Mouse (Mus musculus) mouse embryonic stem cell (cell line): ENCODE measurements at regions not wholly inside any gene's neighbourhood (a gene's known extent, or its start where the extent isn't known, plus 50 kb on each side); places are given as distances from the start of the nearest gene placed in this dataset.

Experiments used
- in situ Hi-C, 2 experiments: fragments of 300-500 bp; cut with MboI; formaldehyde crosslinking; loops; 1 replicate in 1 of 2; 3 replicates in 1 of 2; pipeline ENCODE4 v1.14.3; 2019 to 2020; ENCODE audit warnings: low sequenced_read_pairs in 2 of 2, low pct_unique_long_range_greater_than_20kb in 1 of 2, mixed read lengths in 1 of 2; ENCODE audit not compliant: unreplicated experiment in 1 of 2

- in situ Hi-C loops = loop anchor here in 1 of 2 experiments (25.0 kb wide), 1 partner anchor 364 kb away; no protein-coding TSS in a partner anchor
Measured at GRCm38 (mm10) chr17:88273520-88273919, 167.0 kb upstream of the Foxn2 start.

- in situ Hi-C loops = loop anchor here in 1 of 2 experiments (25.0 kb wide), 1 partner anchor 363 kb away; no protein-coding TSS in a partner anchor
Measured at GRCm38 (mm10) chr17:88274003-88274698, 166.4 kb upstream of the Foxn2 start.

GRCm38 (mm10) chr17:88274720-88275433 is 165.6 kb upstream of the Foxn2 start:
- in situ Hi-C loops = loop anchor here in 1 of 2 experiments (25.0 kb wide), 1 partner anchor 362 kb away; no protein-coding TSS in a partner anchor

- in situ Hi-C loops = no loop called here
Measured at GRCm38 (mm10) chr17:88279656-88280055, 160.9 kb upstream of the Foxn2 start.

- in situ Hi-C loops = no loop called here
Measured at GRCm38 (mm10) chr17:88282711-88283110, 157.8 kb upstream of the Foxn2 start.

- in situ Hi-C loops = no loop called here
Measured at GRCm38 (mm10) chr17:88284477-88284876, 156.0 kb upstream of the Foxn2 start.

GRCm38 (mm10) chr17:88287861-88288260 is 152.7 kb upstream of the Foxn2 start:
- in situ Hi-C loops = no loop called here

GRCm38 (mm10) chr17:88297520-88297919 is 143.0 kb upstream of the Foxn2 start:
- in situ Hi-C loops = no loop called here

GRCm38 (mm10) chr17:88303991-88304390 is 136.5 kb upstream of the Foxn2 start:
- in situ Hi-C loops = loop anchor here in 1 of 2 experiments (10.0 kb wide), 1 partner anchor 49 kb away; no protein-coding TSS in a partner anchor

GRCm38 (mm10) chr17:88305165-88305564 is 135.3 kb upstream of the Foxn2 start:
- in situ Hi-C loops = loop anchor here (5.0 to 10.0 kb wide), 2 partner anchors 43 to 50 kb away; no protein-coding TSS in a partner anchor

GRCm38 (mm10) chr17:88306325-88306724 is 134.2 kb upstream of the Foxn2 start:
- in situ Hi-C loops = loop anchor here (5.0 to 10.0 kb wide), 2 partner anchors 44 to 52 kb away; no protein-coding TSS in a partner anchor

- in situ Hi-C loops = loop anchor here (5.0 to 10.0 kb wide), 2 partner anchors 45 to 52 kb away; no protein-coding TSS in a partner anchor
Measured at GRCm38 (mm10) chr17:88307082-88307481, 133.4 kb upstream of the Foxn2 start.

GRCm38 (mm10) chr17:88307826-88308225 is 132.7 kb upstream of the Foxn2 start:
- in situ Hi-C loops = loop anchor here (5.0 to 10.0 kb wide), 2 partner anchors 46 to 53 kb away; no protein-coding TSS in a partner anchor

GRCm38 (mm10) chr17:88312876-88313275 is 127.6 kb upstream of the Foxn2 start:
- in situ Hi-C loops = no loop called here

GRCm38 (mm10) chr17:88316213-88316967 is 124.1 kb upstream of the Foxn2 start:
- in situ Hi-C loops = no loop called here

GRCm38 (mm10) chr17:88317311-88317710 is 123.2 kb upstream of the Foxn2 start:
- in situ Hi-C loops = no loop called here

GRCm38 (mm10) chr17:88317806-88318205 is 122.7 kb upstream of the Foxn2 start:
- in situ Hi-C loops = no loop called here

- in situ Hi-C loops = no loop called here
Measured at GRCm38 (mm10) chr17:88318207-88318791, 122.2 kb upstream of the Foxn2 start.
